Mouse (Mus musculus) brain, adult 10 weeks (tissue): ENCODE measurements around the gene Spred1. TPM values are rescaled to one million over a fixed set of nuclear protein-coding genes. Genes with fewer than 3 reads are reported as not detected.

Source experiments
- polyA plus RNA-seq: library from polyadenylated mRNA; stranded (reverse); fragments of 350-450 nt; fragmentation: Illumina TruSeq; extraction: RNeasy Lipid Tissue Mini Kit (QIAGEN cat#74804); gene quantifications from one replicate; pipeline ENCODE4 v1.2.3, GENCODE M21; 2015; ENCODE audit warnings: low read depth, low replicate concordance

Gene Spred1
- polyA plus RNA-seq: 98.9 TPM

GRCm38 (mm10) chr2:117121212-117121983 is at the start of gene Spred1:
Gene Spred1 (plus strand): TSS chr2:117121374.

Other genes starting within 250 kb of the Spred1 start
- gene Tmco5, start 242.7 kb upstream of the Spred1 start, polyA plus RNA-seq: 4.3 TPM
- gene Fam98b, start 128.4 kb downstream of the Spred1 start, polyA plus RNA-seq: 47.1 TPM
- 225 TPM for gene Rasgrp1, start 221.6 kb downstream of the Spred1 start, polyA plus RNA-seq